Mouse (Mus musculus) neural tube, embryonic 15.5 days (tissue): ENCODE data around the gene Fgfr2. TPM values are rescaled to one million over a fixed set of nuclear protein-coding genes. Genes with fewer than 3 reads are reported as not detected.
A peak's percentile ranks its signal among the peaks of the same experiment; 100 is the strongest.

Source experiments
- ATAC-seq: fragments of 200-750 bp; cut with Nextera tagmentation; 2 replicates; pipeline ENCODE4 v1.8.0; 2017; ENCODE audit warnings: mild to moderate bottlenecking, moderate TSS enrichment, moderate library complexity; ENCODE audit not compliant: low FRiP score
- H3K27ac ChIP-seq: fragments of 300-500 bp; sonication (generic); replicated peaks from 2 replicates; pipeline ENCODE4 v1.5.1; 2015; ENCODE audit warnings: mild to moderate bottlenecking, inconsistent platforms
- H3K27me3 ChIP-seq: fragments of 300-500 bp; sonication (generic); replicated peaks from 2 replicates; pipeline ENCODE4 v1.6.1; 2015; ENCODE audit warnings: inconsistent platforms
- H3K36me3 ChIP-seq: fragments of 300-500 bp; sonication (generic); 2 replicates; pipeline ENCODE4 v1.6.1; 2015; ENCODE audit warnings: inconsistent platforms
- H3K4me1 ChIP-seq: fragments of 300-500 bp; sonication (generic); 2 replicates; pipeline ENCODE4 v1.6.1; 2015; ENCODE audit warnings: inconsistent platforms
- H3K4me2 ChIP-seq: fragments of 300-500 bp; sonication (generic); 2 replicates; pipeline ENCODE4 v1.6.1; 2015; ENCODE audit warnings: inconsistent platforms, mild to moderate bottlenecking, moderate library complexity
- H3K4me3 ChIP-seq: fragments of 300-500 bp; sonication (generic); replicated peaks from 2 replicates; pipeline ENCODE4 v1.5.1; 2015; ENCODE audit warnings: mild to moderate bottlenecking, inconsistent platforms
- H3K9ac ChIP-seq: fragments of 300-500 bp; sonication (generic); replicated peaks from 2 replicates; pipeline ENCODE4 v1.6.1; 2015; ENCODE audit warnings: mild to moderate bottlenecking, inconsistent platforms
- H3K9me3 ChIP-seq: fragments of 300-500 bp; sonication (generic); replicated peaks from 2 replicates; pipeline ENCODE4 v1.6.1; 2016; ENCODE audit warnings: inconsistent platforms
- WGBS: fragments of 180-500 bp; shearing (Covaris S2); methylation state at CpG from one replicate; pipeline ENCODE4 v1.1.7; 2015; ENCODE audit warnings: mixed read lengths; 5-methylcytosine and 5-hydroxymethylcytosine counted together
- polyA plus RNA-seq: library from polyadenylated mRNA; unstranded; fragments of >200 nt; fragmentation: Nextera tagmentation; extraction: Ambion mirVana; gene quantifications from 2 replicates; pipeline ENCODE4 v1.2.1, GENCODE M21; 2015

The Fgfr2 gene
- polyA plus RNA-seq, 1 experiment from 2014 or later = 21.2 TPM

GRCm38 (mm10) chr7:132726106-132726861 is 396.9 kb downstream of the Fgfr2 start:
- 63% methylated on average over 13 of the region's 13 CpGs for WGBS
- peak overlapping the region; percentile 1; the same call in 1 of the 2 replicates for H3K27ac ChIP-seq

GRCm38 (mm10) chr7:132724501-132725062 is 398.6 kb downstream of the Fgfr2 start:
- H3K9ac ChIP-seq = no peak overlapping the region
- no peak overlapping the region for H3K4me3 ChIP-seq
- H3K9me3 ChIP-seq = no peaks in the 10 kb centered on the region
- no peak overlapping the region for H3K27ac ChIP-seq
- no peaks in the 10 kb centered on the region for H3K27me3 ChIP-seq
- H3K36me3 ChIP-seq = no peaks in the 10 kb centered on the region
- H3K4me2 ChIP-seq = no peak overlapping the region
- WGBS = 87% methylated on average over 5 of the region's 5 CpGs
- H3K4me1 ChIP-seq = peaks cover 11% of the 10 kb centered on the region; the same call in 1 of the 2 replicates
- ATAC-seq = no peak

More at GRCm38 (mm10) chr7:132726106-132726861, 396.9 kb downstream of the Fgfr2 start:
- H3K9me3 ChIP-seq = no peaks in the 10 kb centered on the region
- no peak overlapping the region for H3K9ac ChIP-seq
- ATAC-seq = no peak
- H3K4me1 ChIP-seq = peaks cover 16% of the 10 kb centered on the region
- H3K4me3 ChIP-seq = no peak overlapping the region
- no peak overlapping the region for H3K4me2 ChIP-seq
- no peaks in the 10 kb centered on the region for H3K27me3 ChIP-seq
- H3K36me3 ChIP-seq = no peaks in the 10 kb centered on the region

DNA sequence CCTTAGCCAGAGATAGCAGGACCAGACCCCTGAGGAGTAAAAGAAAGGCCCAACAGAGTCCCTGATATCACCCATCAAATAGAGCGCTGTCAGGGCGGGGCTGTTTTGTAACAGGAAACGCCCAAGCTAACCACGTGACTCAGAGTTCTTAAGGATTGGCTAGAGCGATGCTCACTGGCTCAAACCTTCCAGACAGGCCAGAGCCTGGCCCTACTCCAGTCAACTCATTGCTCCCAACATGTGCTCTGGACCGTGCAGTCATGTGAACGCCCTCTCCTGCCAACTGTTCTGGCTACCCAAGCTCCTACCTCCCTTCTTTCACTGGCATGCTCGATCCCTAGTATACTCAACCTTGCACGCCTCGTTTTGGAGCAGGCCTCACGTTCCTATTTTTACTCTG is 399.2 kb downstream of the Fgfr2 start:
- no peak overlapping the region for H3K27ac ChIP-seq
- no peak overlapping the region for H3K4me2 ChIP-seq
- no peak overlapping the region for H3K9ac ChIP-seq
- 85% methylated on average over 11 of the region's 11 CpGs for WGBS
- no peaks in the 10 kb centered on the region for H3K9me3 ChIP-seq
- H3K27me3 ChIP-seq = no peaks in the 10 kb centered on the region
- H3K4me3 ChIP-seq = no peak overlapping the region
- 0 out of 2 replicates have a peak, but pooled peaks have one; percentile 38 for ATAC-seq
- H3K36me3 ChIP-seq = no peaks in the 10 kb centered on the region
- peaks cover 11% of the 10 kb centered on the region; the same call in 1 of the 2 replicates for H3K4me1 ChIP-seq

DNA sequence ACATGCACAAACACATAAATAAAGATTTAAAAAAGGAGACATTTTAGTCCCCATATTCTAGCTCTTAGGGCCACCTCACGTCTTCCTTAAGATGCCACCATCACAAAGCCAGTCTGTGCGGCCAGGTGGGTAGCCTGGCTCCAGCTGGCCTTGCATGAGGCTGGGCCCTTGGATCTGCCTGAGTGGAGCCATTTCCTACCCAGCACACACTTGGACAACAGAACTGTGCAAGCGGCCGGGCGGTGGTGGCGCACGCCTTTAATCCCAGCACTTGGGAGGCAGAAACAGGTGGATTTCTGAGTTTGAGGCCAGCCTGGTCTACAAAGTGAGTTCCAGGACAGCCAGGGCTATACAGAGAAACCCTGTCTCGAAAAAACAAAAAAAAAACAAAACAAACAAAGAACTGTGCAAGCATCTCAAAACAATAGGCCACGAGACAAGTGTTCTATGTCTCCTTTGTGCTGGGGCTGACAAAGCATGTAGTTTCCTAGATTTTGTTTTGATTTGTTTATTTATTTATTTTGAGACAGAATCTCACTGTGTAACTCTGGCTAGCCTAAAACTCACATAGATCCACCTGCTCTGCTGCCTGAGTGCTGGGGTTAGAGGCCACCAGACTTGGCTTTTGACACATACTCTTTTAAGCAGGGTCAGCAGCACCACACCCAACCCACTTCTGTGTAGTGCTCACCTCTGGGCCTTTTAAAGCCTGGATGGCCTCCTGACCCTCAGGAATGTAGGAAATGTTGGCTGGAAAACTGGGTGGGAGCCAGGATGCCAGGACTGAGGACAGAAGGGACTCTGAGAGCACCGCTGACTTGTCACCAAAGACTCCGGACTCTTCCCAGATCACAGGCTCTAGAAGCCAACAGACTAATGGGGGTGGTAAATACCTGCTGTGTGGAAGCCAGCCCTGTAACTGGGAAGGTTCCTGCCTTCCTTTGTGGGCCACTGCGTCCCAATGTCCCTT is 400.5 kb downstream of the Fgfr2 start:
- Histone ChIP-seq H3K27me3 (no peaks in the 10 kb centered on the region), H3K4me2 (no peak overlapping the region), H3K36me3 (no peaks in the 10 kb centered on the region), H3K4me3 (no peak overlapping the region), H3K4me1 (peaks cover 11% of the 10 kb centered on the region; the same call in 1 of the 2 replicates), H3K9ac (no peak overlapping the region), H3K9me3 (no peaks in the 10 kb centered on the region), H3K27ac (no peak overlapping the region)
- 83% methylated on average over 12 of the region's 12 CpGs for WGBS
- no peak for ATAC-seq

- no peak overlapping the region for H3K9ac ChIP-seq
- peaks cover 11% of the 10 kb centered on the region; the same call in 1 of the 2 replicates for H3K4me1 ChIP-seq
- H3K27me3 ChIP-seq = no peaks in the 10 kb centered on the region
- H3K36me3 ChIP-seq = no peaks in the 10 kb centered on the region
- no peaks in the 10 kb centered on the region for H3K9me3 ChIP-seq
- H3K4me2 ChIP-seq = no peak overlapping the region
- WGBS = 75% methylated on average over 8 of the region's 8 CpGs
- no peak for ATAC-seq
- no peak overlapping the region for H3K4me3 ChIP-seq
- no peak overlapping the region for H3K27ac ChIP-seq
These were observed 402.6 kb downstream of the Fgfr2 start for GRCm38 (mm10) chr7:132720562-132720961.

GRCm38 (mm10) chr7:132719570-132719969 is 403.6 kb downstream of the Fgfr2 start:
- WGBS = 94% methylated on average over 4 of the region's 4 CpGs
- no peak overlapping the region for H3K27ac ChIP-seq
- no peak overlapping the region for H3K4me3 ChIP-seq
- no peak overlapping the region for H3K9ac ChIP-seq
- H3K9me3 ChIP-seq = no peaks in the 10 kb centered on the region
- 0 out of 2 replicates have a peak, but pooled peaks cover 2% of the 10 kb centered on the region for H3K36me3 ChIP-seq
- peaks cover 12% of the 10 kb centered on the region for H3K4me1 ChIP-seq
- H3K4me2 ChIP-seq = no peak overlapping the region
- ATAC-seq = no peak
- H3K27me3 ChIP-seq = no peaks in the 10 kb centered on the region

GRCm38 (mm10) chr7:132715259-132715658 is 407.9 kb downstream of the Fgfr2 start:
- Histone ChIP-seq H3K4me3 (no peak overlapping the region), H3K9ac (no peak overlapping the region), H3K36me3 (0 out of 2 replicates have a peak, but pooled peaks cover 2% of the 10 kb centered on the region), H3K4me2 (no peak overlapping the region), H3K27me3 (no peaks in the 10 kb centered on the region), H3K27ac (0 out of 2 replicates have a peak overlapping the region, but pooled peaks have one; percentile 64), H3K9me3 (no peaks in the 10 kb centered on the region), H3K4me1 (peaks cover 33% of the 10 kb centered on the region)
- ATAC-seq = no peak
- WGBS = 97% methylated on average over 4 of the region's 4 CpGs

DNA sequence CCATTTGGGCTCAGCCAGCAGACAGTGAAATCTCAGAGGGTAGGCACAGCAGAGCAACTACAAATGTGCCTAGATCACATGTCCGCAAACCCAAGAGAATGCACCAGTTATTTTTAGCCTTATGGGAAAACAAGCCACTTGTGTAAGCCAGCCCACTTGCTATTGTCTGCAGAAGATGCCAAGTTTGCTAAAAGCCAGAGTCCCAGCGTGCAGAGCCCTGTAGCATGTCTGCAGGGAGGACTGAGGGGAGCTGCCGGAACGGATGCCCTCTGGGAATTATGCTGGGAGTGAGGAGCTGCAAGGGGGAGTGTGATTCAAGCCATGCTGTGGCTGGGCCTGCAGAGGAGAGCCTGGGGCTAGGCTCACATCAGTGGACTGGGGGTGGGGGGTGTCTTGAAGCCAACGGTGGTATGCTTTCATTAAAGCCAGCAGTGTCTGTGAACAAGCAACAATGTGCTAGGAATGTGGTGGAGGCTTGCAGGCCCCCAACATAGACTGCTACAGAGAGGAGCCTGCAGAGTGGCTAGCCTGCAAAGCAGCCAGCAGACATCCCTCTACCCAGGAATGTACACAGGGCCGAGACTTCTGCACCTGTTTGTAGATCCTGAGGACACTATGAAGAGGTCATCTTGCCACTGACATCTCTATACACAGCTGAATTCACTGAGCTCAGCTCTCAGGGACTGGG is 408.8 kb downstream of the Fgfr2 start:
- 0 out of 2 replicates have a peak, but pooled peaks cover 2% of the 10 kb centered on the region for H3K36me3 ChIP-seq
- peaks cover 33% of the 10 kb centered on the region for H3K4me1 ChIP-seq
- no peaks in the 10 kb centered on the region for H3K9me3 ChIP-seq
- peak overlapping the region; percentile 64 for H3K27ac ChIP-seq
- H3K4me3 ChIP-seq = no peak overlapping the region
- 31% methylated on average over 6 of the region's 6 CpGs for WGBS
- no peak overlapping the region for H3K4me2 ChIP-seq
- no peaks in the 10 kb centered on the region for H3K27me3 ChIP-seq
- peak; percentile 33; the same call in 1 of the 2 replicates for ATAC-seq
- no peak overlapping the region for H3K9ac ChIP-seq

DNA sequence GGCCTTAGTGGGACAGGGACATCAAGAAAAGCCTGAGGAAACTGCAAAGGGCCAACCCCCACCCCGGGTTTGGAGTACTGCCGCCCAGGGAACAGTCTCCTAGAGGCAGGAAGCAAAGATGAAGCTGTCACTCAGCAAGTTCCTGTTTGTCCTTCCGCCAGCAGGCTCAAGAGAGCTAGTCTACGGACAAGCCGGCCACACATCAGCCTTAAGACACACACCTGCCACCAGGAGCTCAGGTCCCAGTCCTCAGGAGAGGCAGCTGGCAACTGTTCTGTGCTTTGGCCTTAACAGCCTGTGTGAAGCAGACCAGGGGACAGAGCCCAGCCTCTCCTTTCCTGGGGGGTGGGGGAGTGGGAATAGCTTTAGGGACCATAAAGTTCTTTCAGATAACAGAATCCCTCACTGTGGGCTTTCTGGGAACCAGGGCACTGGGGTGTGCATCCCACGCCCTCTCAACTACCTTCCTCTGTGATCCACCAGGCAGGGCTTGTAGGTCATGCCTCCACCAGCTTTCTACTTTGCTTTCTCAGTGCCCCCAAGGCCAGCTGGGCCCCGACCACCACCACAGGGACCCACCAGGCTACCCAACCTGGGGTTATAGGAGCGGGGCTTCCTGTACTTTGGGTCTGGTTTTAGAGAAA is 409.5 kb downstream of the Fgfr2 start:
- no peak overlapping the region for H3K4me3 ChIP-seq
- H3K4me1 ChIP-seq = peaks cover 33% of the 10 kb centered on the region
- no peaks in the 10 kb centered on the region for H3K27me3 ChIP-seq
- no peak for ATAC-seq
- peak overlapping the region; percentile 64 for H3K27ac ChIP-seq
- H3K36me3 ChIP-seq = 0 out of 2 replicates have a peak, but pooled peaks cover 2% of the 10 kb centered on the region
- WGBS = 69% methylated on average over 8 of the region's 8 CpGs
- no peak overlapping the region for H3K9ac ChIP-seq
- H3K4me2 ChIP-seq = no peak overlapping the region
- no peaks in the 10 kb centered on the region for H3K9me3 ChIP-seq

DNA sequence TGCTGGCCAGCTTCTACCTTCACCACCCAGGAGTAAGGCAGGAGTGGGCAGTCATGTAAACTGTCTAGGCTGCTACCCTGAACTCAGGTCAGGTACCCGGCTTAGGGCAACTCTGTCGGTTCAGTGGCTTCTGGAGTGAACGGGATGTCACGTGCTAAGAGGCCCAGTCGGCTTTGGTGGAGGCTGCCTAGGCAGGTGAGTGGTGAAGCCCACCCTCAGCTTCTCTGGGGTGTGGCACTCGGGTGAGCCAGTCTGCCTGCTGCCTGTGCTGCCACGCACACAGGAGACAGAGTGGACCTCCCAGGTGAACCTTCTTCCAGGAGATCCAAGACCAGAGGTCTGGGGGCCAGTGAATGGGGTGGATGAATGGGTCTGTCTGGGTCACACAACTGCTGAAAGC is 410.2 kb downstream of the Fgfr2 start:
- H3K9me3 ChIP-seq = no peaks in the 10 kb centered on the region
- H3K9ac ChIP-seq = no peak overlapping the region
- H3K36me3 ChIP-seq = 0 out of 2 replicates have a peak, but pooled peaks cover 2% of the 10 kb centered on the region
- H3K4me2 ChIP-seq = no peak overlapping the region
- H3K27me3 ChIP-seq = no peaks in the 10 kb centered on the region
- ATAC-seq = no peak
- WGBS = 86% methylated on average over 7 of the region's 7 CpGs
- H3K27ac ChIP-seq = 0 out of 2 replicates have a peak overlapping the region, but pooled peaks have one; percentile 0
- H3K4me3 ChIP-seq = no peak overlapping the region
- H3K4me1 ChIP-seq = peaks cover 33% of the 10 kb centered on the region
